Mouse (Mus musculus) erythroid progenitor cell, adult 5-6 weeks (primary cell): ENCODE measurements around the gene Cenpj. TPM values are rescaled to one million over a fixed set of nuclear protein-coding genes. Genes with fewer than 3 reads are reported as not detected.

Experiments used
- ATAC-seq: replicated peaks from 2 replicates; pipeline ENCODE4 v1.8.0; 2016; ENCODE audit warnings: moderate number of reproducible peaks, mild to moderate bottlenecking, moderate TSS enrichment, inconsistent platforms; ENCODE audit not compliant: poor library complexity, low FRiP score, severe bottlenecking
- total RNA-seq, 2 experiments: library from RNA; stranded (forward) in 1 of 2; stranded (reverse) in 1 of 2; fragments of 150-400 nt in 1 of 2; fragments of 186-747, 209-891 nt in 1 of 2; gene quantifications; 2 replicates each; pipeline versions ENCODE4 v1.2.3 to v1.2.4; 2015 to 2017; ENCODE audit warnings: low replicate concordance in 2 of 2

The Cenpj gene
- total RNA-seq, 2 experiments from 2014 or later, result 26.4 to 41.5 TPM

GRCm38 (mm10) chr14:56552924-56553323 is 22.3 kb downstream of the Cenpj start:
- no peak for ATAC-seq

- no peak for ATAC-seq
Observed at GRCm38 (mm10) chr14:56550960-56551359, 24.3 kb downstream of the Cenpj start.

- no peak for ATAC-seq
Observed at GRCm38 (mm10) chr14:56545491-56545890, 29.7 kb downstream of the Cenpj start.

DNA sequence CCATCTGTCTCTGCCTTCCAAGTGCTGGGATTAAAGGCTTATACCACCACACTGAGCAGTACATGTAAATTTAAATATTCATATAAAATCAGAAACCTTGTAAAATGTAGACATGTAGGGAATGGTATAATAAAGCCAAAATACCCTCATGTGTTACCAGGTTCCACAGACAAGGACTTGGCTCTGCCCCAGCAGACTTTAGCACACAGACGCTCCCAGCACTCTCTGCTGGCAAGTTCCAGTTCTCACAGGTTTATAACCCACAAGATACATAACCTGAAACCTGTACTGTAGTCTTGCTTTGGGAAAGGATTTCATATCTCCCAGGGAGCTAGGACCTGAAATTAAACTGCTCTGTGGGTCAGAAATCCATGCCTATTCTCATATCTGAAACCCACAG is 30.3 kb downstream of the Cenpj start:
- ATAC-seq, result no peak

- ATAC-seq, result no peak
Observed at GRCm38 (mm10) chr14:56530788-56531187, 44.4 kb downstream of the Cenpj start.

GRCm38 (mm10) chr14:56514775-56515174 is 60.5 kb downstream of the Cenpj start:
- ATAC-seq, result no peak

GRCm38 (mm10) chr14:56512084-56512483 is 63.1 kb downstream of the Cenpj start:
- 0 out of 2 replicates have a peak, but pooled peaks have one; percentile 59 for ATAC-seq

DNA sequence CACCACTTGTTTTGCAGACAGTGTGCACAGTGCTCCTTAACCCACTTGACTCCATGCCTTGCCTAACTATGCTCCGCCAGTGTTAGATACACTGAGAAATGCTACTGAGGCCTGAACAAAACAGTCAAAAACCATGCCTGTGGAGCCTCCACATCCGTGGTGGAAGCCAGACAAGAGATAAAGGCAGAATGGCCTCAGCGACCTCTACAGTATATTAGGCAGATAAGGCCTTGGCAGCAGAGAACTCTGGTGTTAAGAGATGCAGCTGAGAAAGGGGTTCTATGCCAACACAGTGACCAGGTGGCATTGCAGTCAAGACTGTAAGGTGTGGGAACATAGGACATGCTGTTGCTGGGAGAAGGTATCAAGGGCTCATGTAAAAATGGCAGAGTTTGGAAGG is 68.5 kb downstream of the Cenpj start:
- no peak for ATAC-seq

GRCm38 (mm10) chr14:56502407-56502806 is 72.8 kb downstream of the Cenpj start:
- ATAC-seq, result no peak

- ATAC-seq, result no peak
Observed at GRCm38 (mm10) chr14:56489806-56490205, 85.4 kb downstream of the Cenpj start.

Other genes starting within 250 kb of the Cenpj start
- gene Atp12a, start 210.4 kb downstream of the Cenpj start, total RNA-seq (2015; ENCODE audit: low replicate concordance), result not detected in 2 replicates
- not detected in 2 replicates for gene Atp12a, start 210.4 kb downstream of the Cenpj start, total RNA-seq (2017; ENCODE audit: low replicate concordance)
- 3.6 TPM in 1 of 2 replicates, not detected in the other for gene Rnf17, start 172.8 kb downstream of the Cenpj start, total RNA-seq (2015; ENCODE audit: low replicate concordance)
- gene Rnf17, start 172.8 kb downstream of the Cenpj start, total RNA-seq (2017; ENCODE audit: low replicate concordance), result 0.91 TPM in 1 of 2 replicates, not detected in the other
- gene Parp4, start 194 bp upstream of the Cenpj start, total RNA-seq (2015; ENCODE audit: low replicate concordance), result 14.1 and 28.9 TPM in 2 replicates
- 2.1 and 3.0 TPM in 2 replicates for gene Parp4, start 194 bp upstream of the Cenpj start, total RNA-seq (2017; ENCODE audit: low replicate concordance)
- gene Mphosph8, start 92.8 kb upstream of the Cenpj start, total RNA-seq (2015; ENCODE audit: low replicate concordance), result 10.5 and 38.6 TPM in 2 replicates
- 11.3 and 36.1 TPM in 2 replicates for gene Mphosph8, start 92.8 kb upstream of the Cenpj start, total RNA-seq (2017; ENCODE audit: low replicate concordance)
- 82.2 and 100 TPM in 2 replicates for gene Pspc1, start 202.9 kb upstream of the Cenpj start, total RNA-seq (2015; ENCODE audit: low replicate concordance)
- 219 and 284 TPM in 2 replicates for gene Pspc1, start 202.9 kb upstream of the Cenpj start, total RNA-seq (2017; ENCODE audit: low replicate concordance)
- 24.1 and 31.9 TPM in 2 replicates for gene Zmym5, start 236.3 kb upstream of the Cenpj start, total RNA-seq (2015; ENCODE audit: low replicate concordance)
- 22.3 and 25.3 TPM in 2 replicates for gene Zmym5, start 236.3 kb upstream of the Cenpj start, total RNA-seq (2017; ENCODE audit: low replicate concordance)